Mouse (Mus musculus) layer of hippocampus, adult 9-11 months (tissue): ENCODE data around the gene Usp29.

Experiments
- DNase-seq: peaks from one replicate; pipeline ENCODE4 v3.0.0; 2022

The Usp29 gene

DNA sequence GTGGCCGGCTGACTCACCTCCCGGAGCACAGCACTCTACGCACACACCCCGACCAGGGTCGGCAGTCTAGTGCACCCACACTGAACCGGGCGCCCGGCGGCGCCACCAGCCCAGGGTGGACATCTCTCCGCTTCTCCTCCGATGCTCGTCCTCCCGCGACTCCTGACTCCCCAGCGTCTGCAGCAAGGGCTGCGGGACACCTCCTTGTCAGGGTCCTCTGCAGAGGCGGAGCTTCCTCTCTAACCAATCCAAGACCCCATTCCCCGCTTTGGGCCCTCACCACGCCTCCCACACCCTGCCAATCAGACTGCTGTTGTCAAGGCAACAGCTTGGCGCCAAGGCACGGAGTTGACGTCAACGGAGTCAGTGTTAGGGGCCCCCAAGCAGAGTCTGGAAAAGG is at the start of gene Usp29, which contains the start of gene Peg3:
Gene Usp29, plus strand, starts transcription at position 338 of the 400 bp plus-strand sequence.
Gene Peg3, minus strand, starts transcription at position 191 of the 400 bp plus-strand sequence.
- DNase-seq: peak; percentile 93

DNA sequence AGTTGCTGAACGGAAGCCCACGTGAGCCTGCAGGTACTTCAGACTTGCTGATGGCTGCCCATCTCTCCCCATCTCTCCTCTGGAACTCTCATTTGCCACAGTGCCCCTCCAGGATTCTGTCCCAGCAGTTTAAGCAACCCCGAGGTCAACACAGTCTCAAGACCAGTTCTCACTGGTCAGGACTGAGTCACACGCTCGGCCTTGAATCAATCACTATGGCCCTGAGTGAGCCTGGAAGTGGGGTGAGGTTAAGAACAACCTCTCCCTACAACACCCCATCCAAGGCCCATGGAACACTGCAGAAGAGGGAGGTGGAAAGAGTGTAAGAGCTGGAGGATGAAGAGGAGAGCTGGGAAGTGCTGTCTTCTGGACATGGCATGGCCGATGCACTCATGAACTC is 44.9 kb upstream of the Usp29 start:
- DNase-seq: no peak

- DNase-seq: peak; percentile 93
These were observed 33.9 kb upstream of the Usp29 start, which contains the start of gene Zim1 for GRCm38 (mm10) chr7:6696241-6697045. Gene Zim1, minus strand, starts transcription at chr7:6696450.

DNA sequence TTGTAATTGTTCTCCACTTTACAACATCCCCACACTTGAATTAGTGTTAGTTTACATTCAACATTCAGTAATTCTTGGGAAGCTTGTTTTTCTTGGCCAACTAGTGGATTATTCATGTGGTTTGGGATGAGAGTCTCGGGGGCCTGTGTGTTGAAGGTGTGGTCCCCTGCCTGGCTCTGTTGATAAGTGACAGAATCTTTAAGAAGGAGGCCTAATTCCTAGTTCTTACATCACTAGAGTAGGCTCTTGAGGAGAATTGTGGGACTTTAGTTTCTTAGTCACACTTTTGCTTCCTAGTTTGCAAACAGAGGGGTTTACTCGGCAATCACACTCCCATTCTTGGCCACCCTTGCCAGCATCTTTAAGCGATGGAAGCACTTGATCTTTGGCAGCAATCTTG is 31.1 kb upstream of the Usp29 start:
- DNase-seq: no peak

- no peak for DNase-seq
These were observed 22.9 kb upstream of the Usp29 start for GRCm38 (mm10) chr7:6707416-6708015.

GRCm38 (mm10) chr7:6708451-6709180 is 21.8 kb upstream of the Usp29 start:
- no peak for DNase-seq

DNA sequence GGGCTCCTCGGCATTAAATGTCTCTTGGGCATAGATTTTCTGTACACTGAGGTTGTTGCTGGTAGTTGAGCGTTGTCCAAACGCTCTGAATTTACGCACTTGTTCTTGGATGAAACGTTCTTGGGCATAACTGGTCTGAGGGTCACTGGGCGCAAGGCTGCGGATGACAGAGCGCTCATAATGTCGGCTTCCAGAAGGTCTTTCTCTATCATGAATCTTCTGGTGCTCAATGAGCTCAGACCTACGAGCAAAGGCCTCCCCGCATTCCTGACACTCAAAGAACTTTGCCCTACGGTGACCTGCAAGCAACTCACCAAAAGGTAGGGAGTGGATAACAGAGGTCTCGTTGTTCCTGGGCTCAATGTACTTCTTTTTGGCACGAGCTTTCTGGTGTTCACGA is 21.0 kb upstream of the Usp29 start:
- no peak for DNase-seq

DNA sequence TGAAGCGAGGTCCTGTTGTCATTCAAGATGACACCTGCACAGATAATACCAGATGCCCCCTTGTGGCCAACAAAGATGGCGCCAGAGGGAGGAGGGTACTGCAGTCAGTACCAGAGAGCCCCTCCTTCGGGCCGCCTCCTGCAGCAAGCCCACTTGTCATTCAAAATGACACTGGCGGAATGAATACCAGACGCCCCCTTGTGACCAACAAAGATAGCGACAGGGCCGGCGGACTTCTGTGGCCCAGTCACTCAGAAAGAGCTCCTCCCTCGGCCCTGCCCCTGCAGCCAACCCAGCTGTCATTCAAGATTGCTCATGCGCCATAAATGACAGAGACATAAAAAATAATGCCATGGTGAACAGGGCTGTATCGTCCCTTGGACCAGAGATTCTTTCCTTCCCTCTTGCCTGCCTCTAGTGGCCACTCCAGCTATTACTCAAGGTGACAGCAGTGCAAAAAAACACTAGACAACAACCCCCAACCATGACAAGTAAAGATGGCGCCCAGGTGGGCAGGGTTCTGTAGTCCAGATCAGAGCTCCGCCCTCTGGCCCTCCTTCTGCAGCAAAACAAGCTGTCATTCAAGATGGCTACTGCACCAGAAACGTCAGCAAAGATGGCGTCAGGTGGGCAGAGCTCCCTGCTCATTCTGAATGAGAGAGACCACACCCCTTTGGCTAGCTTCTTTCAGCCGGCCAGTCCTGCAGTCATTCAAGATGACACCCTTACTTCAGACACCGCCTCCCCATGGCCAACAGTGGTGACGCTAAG is 2.8 kb upstream of the Usp29 start:
- DNase-seq: peak; percentile 96

DNA sequence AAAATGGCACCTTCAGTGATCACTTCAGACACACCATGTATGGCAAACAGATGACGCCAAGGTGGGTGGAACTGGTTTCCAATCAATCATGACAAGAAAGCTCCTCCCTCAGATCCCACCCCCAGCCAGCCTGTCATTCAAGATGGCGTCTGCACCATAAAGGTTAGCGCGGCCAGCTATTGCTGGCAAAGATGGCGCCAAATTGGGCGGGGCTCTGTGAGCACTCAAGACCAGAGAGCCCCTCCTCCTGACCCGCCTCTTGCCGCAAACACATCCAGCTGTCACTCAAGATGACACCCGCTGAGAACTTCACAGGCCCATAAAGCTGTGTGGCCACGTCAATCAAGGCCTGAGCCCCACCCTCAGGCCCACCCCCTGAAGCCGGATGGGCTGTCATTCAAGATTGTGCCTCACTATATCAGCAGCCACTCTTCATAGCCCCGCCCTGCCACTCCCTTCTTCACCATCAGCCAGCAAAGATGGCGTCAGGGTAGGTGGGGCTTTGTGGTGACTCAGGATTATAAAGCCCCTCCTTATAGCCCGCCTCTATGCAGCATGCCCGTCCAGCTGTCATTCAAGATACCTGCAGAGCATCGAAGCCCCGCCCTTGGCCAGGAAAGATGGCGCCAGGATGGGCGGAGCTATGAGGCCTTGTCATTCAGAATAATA is 2.0 kb upstream of the Usp29 start:
- DNase-seq: peak; percentile 99

- peak; percentile 97 for DNase-seq
These were observed 1.1 kb upstream of the Usp29 start for GRCm38 (mm10) chr7:6729061-6729817.

DNA sequence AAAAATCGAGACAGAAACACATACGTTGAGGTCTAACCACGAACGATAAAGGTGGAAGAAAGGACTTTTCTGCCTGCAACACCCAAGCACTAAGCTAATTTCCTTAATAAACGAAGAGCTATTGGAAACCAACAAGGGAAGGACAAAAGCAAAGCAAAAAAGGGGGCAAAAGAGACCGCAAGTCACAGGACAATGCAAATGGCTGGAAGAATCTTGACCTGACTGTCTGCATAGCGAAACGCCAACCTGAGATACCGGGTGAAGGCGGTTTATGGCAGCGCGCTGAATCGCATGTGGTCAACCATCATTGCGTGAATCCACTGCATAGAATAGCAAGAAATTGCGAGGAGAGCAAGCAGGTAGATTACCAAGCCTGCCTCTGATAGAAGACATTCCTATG is 423 bp downstream of the Usp29 start:
- DNase-seq: no peak

DNA sequence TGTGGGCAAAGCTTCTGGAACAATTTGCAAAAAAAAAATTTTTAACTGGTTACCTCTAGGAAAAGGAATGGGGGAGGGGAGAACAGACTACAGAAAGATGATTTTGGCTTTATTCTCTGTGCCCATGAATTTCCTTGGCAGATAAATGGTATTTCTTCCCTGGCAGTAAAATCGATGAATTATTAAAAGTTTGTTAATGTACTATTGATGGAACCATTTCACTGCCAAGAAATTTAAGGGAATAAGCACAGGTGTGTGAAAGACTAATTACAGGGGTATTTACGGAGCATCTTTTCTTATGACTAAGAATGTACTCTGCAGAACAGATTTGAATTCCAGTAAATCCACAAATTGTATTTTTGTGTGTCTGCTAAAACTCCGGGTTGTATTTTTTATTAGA is 995 bp downstream of the Usp29 start:
- DNase-seq: no peak

- no peak for DNase-seq
These were observed 1.6 kb downstream of the Usp29 start for GRCm38 (mm10) chr7:6731930-6732329.

- no peak for DNase-seq
These were observed 5.7 kb downstream of the Usp29 start for GRCm38 (mm10) chr7:6736060-6736459.

DNA sequence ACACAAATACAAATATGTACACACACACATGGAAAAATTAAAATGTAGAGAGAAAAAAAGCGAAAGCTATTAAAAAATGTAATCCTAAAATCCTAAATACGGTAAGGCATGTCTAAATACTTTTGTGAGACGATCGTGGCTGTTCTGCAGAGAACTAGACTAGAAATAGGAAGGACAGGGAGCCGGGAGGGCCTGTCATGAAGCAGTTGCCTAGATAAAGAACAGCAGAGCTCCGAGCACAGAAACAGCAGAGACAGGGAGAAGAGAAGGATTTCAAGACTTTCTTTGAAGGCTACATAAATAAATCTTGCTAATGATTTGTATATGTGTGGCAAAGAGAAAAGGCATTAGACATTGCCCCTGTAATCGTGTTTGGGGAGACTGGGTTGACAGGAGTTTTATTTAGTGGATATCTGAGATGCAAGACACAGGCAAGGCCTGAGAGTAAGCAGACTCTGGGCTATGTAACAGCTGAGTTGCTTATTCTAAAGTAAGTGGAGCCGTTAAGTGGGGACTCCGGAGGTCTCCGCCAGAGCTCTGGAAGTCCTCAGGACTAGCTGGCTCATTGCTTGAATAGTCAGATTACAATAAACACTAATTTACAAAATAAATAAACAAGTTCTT is 14.0 kb downstream of the Usp29 start:
- DNase-seq: no peak

GRCm38 (mm10) chr7:6749196-6749595 is 18.8 kb downstream of the Usp29 start:
- DNase-seq: peak; percentile 22

- no peak for DNase-seq
These were observed 23.1 kb downstream of the Usp29 start for GRCm38 (mm10) chr7:6753440-6753839.

DNA sequence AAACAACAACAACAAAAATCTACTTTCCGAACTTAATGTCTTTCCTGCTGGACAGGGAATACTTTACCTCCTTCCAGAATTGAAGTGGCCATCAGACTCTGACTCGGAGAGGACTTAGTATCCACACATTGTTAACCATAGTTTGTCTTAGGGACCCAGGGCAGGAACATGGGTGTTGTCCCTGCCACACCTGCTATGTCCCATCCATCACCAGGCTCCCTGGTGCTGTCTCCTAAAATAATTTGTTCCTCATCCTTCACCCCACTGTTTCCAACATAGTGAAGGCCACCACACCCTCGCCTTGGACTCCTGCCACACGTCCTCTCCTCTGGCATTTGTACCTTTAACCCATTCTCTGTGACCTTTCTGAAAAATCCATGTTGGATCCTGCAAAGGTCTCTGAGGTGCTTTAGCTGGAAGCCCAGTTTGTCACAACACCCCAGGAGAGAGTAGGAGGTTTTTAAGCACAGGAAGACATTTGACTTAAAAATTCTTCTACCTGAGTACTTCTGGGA is 26.5 kb downstream of the Usp29 start:
- DNase-seq: no peak

- no peak for DNase-seq
These were observed 29.3 kb downstream of the Usp29 start for GRCm38 (mm10) chr7:6759698-6760097.

GRCm38 (mm10) chr7:6760170-6760569 is 29.8 kb downstream of the Usp29 start:
- DNase-seq: no peak

DNA sequence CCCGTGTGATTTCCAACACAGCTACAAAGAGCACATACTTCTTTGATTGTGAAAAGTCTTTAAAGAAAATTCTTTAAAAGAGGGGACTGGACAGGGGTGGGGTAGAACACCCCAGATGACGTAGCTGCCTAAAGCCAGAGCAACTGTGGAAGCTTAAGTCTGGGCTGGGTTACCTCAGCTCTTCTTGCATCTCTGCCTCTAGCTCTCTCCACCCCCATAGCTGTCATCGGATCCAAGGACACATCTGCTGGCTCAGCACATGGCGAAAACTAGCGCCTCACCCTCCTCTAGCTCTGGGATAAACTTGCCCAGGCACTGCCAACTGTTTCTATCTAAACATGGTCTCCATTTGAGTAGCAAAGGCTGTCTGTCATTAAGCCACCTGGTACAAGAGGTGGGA is 34.9 kb downstream of the Usp29 start:
- DNase-seq: peak; percentile 22
